Mouse (Mus musculus) embryo, embryonic 10 days (tissue): ENCODE results near the gene Ptges.
A peak's percentile ranks its signal among the peaks of the same experiment; 100 is the strongest.

Experiments used
- DNase-seq: peaks from one replicate; pipeline ENCODE4 v3.0.0-alpha.2; 2015; ENCODE audit warnings: low spot score

Gene Ptges

GRCm38 (mm10) chr2:30901646-30902160, 28.0 kb downstream of the Ptges start:
- DNase-seq = no peak

DNA sequence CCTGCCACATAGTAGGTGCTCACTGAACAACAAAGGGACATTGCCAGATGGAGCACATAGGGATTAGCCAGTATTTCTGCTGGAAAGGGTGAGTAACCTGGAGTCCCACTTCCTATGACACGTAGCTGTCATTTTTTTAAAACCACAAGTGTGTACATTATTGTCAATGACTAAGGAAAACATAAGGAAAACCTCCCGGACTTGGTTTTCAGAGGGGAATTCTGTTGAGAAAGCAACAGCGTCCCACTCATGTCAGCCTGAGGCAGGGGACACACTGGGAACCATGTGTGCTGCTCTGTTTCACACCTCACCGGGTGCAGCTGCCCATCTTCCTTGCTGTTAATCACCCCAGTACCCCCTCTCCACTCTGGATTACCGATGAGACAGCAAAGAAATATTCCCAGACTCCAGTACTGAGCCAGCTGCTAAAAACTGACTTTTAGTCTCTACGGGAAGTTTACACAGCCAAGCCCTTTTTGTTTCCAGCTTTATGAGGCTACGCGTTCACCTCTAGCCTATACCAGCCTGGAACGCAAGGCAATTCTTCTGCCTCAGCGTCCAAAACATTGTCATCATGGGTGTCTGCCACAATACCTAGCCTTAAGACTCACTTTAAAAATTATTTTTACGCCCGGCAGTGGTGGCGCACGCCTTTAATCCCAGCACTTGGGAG, 30.1 kb downstream of the Ptges start:
- DNase-seq = no peak

DNA sequence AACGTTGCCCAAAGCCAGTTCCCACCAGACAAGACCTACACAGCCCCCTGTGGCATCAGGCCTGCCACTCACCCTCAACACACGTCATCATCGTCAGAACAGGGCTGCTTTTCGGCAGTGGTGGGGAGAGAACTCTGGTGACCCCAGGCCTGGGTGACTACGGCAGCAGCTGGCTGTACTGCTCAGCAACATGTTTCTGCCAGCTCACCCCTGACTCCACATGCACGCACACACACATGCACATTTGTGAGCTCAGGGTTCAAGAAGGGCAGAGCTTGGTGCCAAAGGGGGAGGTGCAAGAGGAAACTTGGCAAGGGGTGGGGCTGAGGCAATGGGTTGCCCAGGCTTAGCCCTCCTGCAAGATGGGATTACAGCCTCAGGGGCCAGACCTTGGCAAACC, 32.4 kb downstream of the Ptges start:
- DNase-seq = no peak

GRCm38 (mm10) chr2:30893946-30894345, 35.7 kb downstream of the Ptges start:
- no peak for DNase-seq

GRCm38 (mm10) chr2:30893399-30893798, 36.3 kb downstream of the Ptges start:
- peak; percentile 82 for DNase-seq

DNA sequence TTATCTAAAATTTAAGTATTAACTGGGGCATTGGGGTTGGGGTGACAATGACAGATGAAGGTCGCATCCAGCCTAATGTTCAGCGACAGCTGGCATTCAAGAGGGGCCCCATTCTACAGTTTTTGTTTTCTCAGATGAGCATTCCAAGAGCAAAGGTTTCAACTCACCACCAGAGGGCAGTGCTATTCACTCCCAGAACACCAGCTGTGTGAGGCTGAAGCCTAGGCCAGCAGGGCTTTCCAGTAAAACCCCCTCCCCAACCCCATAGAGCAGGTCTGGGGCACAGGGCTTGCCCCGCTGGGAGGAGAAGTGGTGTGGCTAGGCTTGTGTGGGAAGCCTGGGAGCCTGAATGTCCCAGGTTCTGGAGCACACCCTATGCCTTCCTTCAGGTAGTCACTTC, 38.7 kb downstream of the Ptges start:
- peak; percentile 90 for DNase-seq

- DNase-seq = peak; percentile 71
These were observed 44.1 kb downstream of the Ptges start for GRCm38 (mm10) chr2:30885453-30886163.

DNA sequence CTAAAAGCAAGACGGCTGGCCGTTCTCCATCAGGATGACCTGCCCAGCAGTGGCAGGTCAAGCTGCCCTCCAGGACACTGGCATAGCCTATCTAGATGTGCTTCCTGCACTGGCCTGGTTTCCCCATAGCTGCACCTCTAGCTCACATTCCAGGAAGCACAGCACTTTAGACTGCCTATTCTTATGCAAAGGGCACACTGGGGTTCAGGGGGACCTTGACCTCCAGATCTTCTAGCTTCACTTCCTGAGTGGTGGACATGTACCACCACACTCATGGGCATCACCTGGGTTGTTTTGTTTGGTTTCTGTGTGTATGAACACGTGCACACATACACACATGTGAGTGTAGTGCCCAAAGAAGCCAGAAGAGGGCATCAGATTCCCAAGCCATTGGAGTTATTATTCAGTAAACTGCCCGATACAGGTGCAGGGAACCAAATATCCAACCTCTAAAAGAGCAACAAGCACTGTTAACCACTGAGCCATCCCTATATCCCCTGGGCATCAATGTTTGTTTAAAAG, 44.8 kb downstream of the Ptges start:
- no peak for DNase-seq

- no peak for DNase-seq
These were observed 48.4 kb downstream of the Ptges start for GRCm38 (mm10) chr2:30881215-30881614.

DNA sequence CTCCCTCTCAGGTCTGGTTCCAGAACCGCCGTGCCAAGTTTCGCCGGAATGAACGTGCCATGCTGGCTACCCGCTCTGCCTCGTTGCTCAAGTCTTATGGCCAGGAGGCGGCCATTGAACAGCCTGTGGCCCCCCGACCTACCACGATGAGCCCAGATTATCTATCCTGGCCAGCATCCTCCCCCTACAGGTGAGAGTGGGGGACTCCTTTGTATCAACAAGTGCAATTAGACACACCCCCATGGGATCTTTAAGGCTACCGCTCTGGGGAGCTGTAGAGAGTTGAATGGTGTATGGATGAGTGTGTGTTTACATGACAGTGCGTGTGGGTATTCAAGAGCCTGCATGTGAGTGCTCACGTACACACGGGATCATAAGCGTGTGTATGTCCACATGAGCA, 50.2 kb downstream of the Ptges start:
- no peak for DNase-seq

GRCm38 (mm10) chr2:30875621-30876432, 53.8 kb downstream of the Ptges start:
- peak; percentile 51 for DNase-seq

DNA sequence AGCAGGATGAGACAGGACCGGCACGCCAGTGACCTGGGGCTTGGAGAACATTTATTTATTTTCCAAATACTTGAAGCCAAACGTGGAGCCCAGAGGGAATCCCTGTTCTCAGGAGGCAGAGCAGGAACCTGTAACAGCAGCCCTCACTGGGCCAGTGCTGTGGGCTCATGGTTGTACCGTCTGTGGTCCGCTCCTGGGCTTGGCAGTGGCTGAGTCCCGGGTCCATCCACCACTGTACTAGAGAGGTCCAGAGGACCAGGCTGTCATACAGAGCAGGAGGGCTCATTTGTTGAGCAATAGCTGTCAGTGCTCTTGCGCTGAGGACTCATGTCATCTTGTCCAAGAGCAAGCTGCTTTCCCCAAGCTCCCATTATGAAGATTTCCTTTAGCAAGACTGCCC, 54.6 kb downstream of the Ptges start:
- DNase-seq = no peak

- DNase-seq = no peak
These were observed 55.2 kb downstream of the Ptges start for GRCm38 (mm10) chr2:30874445-30874844.

DNA sequence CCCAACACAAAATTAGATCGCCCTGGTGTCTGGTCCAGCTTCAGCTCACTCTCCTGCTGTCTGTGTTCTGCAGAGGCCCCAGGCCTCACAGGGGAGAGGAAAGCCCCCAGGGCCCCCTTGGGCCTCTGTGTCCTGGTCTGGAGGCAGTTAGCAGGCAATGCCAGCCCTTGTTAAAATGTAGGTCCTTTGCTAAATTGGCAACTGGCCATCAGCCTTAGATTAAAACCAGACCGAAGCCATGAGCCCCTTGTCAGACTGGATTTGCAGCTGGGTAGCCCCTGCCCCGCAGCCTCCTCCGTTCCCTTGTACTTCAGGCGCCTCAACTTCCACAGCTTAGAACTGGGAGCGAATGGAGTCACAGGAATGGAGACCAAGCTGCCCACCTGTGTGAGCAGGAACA, 57.0 kb downstream of the Ptges start:
- peak; percentile 47 for DNase-seq

DNA sequence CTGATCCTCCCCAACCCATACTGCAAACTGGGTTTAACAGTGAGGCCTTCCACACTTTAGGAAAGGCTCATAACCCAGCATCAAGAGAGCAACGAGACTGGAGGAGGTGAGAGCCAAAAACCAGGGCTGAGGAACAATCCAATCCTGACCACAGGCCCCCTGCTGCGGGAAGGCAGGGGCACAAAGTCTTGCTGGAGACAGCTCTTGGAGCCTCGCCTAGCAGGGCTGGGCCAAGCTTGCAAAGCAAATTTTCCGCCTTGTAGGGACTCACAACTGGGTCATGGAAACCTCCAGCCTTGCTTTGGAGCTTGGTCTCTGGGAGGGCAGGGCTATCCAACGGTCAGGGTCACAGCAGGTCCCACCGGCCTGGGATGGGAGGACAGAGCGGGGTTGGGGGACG, 58.8 kb downstream of the Ptges start:
- no peak for DNase-seq

DNA sequence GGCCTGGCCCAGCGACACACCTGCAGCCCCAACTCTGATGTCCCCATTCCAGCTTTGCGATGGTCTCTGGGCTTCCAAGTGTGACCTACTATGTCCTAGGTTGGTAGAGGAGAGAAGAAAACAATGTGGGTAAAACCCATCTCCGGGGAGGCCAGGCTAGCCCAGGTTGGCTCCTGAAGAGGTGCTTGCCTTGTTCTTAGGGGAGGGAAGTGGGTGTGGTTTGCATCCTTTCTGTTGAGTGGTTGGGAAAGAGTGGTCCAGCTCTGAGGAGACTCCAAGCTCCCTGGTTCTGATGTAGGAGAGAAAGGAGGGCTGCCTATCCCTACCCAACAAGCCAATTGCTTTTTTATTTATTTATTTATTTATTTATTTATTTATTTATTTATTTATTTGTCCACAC, 64.2 kb downstream of the Ptges start:
- DNase-seq = no peak

GRCm38 (mm10) chr2:30864968-30865381, 64.7 kb downstream of the Ptges start:
- no peak for DNase-seq

DNA sequence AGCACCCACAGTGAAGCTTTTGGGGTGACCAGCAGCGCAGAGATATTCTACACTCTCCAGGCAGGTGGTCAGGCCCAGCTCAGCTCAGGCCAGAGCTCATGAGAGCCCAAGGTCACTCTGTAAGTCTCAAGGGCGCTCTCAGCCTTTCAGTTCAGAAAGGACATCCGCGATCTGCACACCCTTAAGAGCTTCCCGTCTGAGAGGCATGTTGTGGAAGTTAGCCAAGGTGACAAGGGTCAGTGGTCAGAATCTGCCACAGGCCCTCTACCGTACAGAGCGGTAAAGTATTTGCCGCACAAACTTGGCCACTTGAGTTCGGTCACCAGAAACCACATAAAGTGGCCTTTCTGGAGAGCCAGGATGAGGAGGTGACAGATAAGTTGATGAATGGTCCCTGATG, 66.1 kb downstream of the Ptges start:
- no peak for DNase-seq

GRCm38 (mm10) chr2:30862081-30862480, 67.6 kb downstream of the Ptges start:
- no peak for DNase-seq

DNA sequence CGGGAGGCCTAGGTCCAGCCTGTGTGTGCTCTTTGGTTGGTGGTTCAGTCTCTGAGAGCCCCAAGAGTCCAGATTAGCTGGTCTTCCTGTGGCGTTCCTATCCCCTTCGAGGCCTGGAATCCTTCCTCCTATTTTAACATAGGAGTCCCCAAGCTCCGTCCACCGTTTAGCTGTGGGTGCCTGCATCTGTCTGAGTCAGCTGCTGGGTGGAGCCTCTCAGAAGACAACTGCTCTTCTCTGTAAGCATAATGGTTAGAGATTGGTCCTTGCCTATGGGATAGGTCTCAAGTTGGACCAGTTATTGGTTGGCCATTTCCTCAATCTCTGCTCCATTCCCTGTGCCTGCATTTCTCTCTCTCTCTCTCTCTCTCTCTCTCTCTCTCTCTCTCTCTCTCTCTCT, 69.9 kb downstream of the Ptges start:
- DNase-seq = no peak

DNA sequence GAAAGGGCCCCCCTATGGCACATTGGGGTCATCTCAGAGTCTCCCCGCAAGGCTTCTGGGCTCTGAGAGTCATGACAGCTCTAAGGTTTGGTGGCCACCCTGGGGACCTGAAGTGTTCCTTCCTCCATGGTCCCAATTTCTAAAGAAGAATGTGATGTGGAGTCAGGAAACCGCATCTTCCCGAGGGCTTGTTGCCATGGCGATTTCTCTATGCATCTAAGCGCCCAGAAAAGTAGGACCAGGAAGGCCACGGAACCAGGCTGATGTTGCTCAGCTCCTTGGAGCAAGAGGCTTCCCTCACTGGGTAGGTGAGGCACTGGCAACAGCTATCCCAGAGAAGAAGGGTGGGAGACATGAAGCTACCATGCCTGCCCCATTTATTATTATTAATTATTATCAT, 72.6 kb downstream of the Ptges start:
- DNase-seq = no peak

DNA sequence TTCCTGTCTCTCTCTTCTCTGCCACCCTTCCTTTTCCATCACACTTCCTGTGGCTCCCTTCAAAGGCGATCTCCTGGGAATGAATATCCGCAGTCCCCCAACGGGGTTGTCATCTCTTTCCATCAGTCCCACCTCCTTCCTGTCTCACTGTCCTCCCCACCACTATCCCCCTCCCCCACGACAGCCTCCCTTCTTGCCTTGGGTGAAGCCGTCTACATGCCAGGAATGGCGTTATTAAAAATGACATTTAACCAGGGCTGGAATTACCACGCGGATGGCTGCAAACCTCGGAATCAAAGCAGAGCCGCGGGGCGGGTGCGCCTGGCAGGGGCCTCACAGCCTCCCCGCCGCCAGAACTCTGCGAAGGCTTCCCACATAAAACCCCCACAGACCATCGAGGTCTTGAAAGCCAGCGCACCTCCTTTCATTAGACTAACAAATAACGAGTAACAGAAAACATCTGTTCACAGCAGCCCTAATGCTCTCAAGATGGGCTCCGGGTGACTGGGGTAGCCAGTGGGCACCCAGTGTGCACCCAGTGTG, 76.8 kb downstream of the Ptges start:
- DNase-seq = no peak
